Mouse (Mus musculus): ENCODE measurements around the gene Enkd1. TPM values are rescaled to one million over a fixed set of nuclear protein-coding genes. Genes with fewer than 3 reads are reported as not detected.

The Enkd1 gene
- 15.6 and 16.0 TPM in 2 replicates for polyA plus RNA-seq (2012; rRNA removed)

DNA sequence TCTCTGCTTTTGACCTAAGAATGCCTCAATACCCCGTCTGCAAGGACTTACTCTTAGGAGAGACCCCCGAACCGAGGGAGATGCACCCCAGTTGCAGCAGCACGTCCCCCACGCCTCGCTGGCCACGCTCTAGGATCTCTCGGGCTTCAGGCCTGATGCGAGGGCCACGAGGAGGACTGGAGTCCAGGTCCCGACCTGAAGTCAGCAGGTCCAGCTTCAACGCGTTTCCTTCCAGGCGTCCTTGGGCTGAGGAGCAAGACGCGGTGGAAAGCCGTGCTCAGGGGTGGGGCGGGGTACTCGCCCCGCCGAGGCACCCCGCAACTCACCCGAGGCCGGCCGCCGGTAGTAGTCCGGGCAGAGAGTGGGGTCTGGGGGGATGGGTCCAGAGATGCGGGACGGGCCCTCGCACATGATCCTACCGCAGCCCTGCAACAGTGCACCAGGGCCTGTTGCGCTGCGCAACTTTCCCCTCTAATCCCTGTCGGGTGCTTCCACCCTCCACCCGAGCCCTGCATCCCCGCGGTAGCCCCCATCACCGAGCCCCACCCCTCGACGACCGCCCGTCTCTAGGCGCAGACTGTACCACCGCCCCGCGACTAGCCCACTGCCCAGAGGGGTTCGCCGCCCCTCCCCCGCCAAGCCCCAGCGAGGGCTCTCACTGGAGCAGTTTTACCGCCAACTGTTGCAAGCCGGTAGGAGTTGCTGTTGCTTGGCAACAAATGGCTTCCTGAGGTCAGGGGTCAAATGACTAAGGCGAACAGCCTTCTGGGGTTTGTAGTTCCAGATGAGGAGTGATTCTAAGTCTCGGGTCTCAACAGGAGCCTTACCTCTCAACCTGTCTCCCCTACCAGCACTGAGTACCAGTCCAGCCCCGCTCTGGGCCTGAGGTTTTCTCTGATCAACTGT lies at the start of gene Enkd1, which contains the start of gene 4933405L10Rik:
Gene Enkd1 (minus strand): TSS at position 713 of the 906 bp plus-strand sequence.
Gene 4933405L10Rik (plus strand): TSS at position 158 of the 906 bp plus-strand sequence.
- peak; percentile 88 to 95 for DNase-seq (ENCODE audit: extremely low spot score in 1 of 2, low spot score in 1 of 2)

DNA sequence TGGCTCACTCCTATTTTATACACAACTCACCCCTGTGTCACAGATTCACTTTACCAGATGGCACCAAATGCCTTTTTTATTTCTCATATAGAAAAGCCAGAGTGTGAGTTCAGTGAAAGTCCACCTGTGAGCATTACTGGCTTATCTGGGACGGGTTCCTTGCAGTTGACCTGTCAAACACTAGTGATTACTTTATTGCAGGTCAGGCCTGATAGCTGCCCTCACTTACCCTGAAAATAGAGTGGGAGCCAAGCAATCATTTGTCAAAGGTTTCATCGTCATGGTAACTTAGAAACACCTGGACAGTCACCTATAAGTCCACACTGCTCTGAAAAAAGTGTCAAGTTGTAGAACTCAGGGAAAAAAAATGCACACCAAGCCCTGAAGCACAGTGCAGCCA lies 46.7 kb upstream of the Enkd1 start:
- DNase-seq (ENCODE audit: extremely low spot score in 1 of 2, low spot score in 1 of 2), result no peak

DNA sequence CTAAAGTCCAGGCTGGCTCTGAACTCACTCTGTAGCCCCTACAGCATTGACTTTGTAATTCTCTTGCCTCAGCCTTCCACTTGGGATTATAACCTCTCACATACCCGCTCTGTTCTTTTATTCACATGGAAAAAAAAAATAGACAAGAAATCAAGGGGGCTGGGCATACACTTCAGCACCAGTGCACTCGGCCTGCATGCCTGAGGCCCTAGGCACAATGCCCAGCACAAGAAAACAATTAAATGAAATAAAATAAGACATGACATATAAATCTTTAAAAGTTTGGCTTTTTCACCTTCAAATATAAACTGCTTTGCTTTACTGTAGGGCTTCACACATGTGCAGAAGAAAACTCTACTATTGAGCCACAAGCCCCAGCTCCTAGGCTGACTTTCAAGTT lies 45.9 kb upstream of the Enkd1 start:
- no peak for DNase-seq (ENCODE audit: extremely low spot score in 1 of 2, low spot score in 1 of 2)

DNA sequence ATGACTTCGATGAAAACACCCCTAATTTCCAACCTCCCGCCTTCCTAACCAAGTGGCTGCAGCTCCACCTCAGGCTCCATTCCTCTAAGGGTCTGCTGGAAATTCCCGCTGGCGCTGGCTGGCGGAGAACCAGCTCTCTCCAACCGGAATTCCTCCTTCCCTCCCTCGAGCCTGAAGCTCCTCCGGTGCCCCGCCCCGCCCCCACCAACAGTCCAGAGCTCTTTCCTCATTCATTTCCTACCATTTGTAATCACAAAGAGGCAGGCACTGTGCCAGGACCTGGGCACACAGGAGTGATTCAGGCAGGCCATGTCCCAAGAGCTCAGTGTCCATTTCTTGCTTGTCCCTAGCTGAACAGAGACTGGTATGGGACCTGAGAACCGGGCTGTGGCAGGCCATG lies 42.6 kb upstream of the Enkd1 start:
- DNase-seq (ENCODE audit: extremely low spot score in 1 of 2, low spot score in 1 of 2), result peak in 1 of 2 experiments; percentile 38

DNA sequence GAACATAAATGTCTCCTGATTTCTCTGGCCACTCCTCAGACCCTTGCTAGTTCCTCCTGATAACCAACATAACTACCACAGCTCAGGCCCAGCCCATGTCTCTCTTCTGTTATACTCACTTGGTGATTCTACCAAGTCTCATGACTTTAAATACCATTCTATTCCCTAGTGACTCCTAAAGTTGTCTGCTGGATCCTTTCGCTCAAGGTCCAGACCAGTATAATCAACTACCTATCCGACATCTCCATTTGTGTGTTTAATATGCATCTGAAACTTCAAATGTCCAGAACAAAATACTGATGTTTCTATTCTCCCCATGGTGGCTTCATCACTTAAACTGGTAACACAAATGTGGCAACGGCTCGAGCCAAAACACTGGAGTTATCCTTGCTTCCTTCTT lies 35.3 kb upstream of the Enkd1 start:
- no peak for DNase-seq (ENCODE audit: extremely low spot score in 1 of 2, low spot score in 1 of 2)

DNA sequence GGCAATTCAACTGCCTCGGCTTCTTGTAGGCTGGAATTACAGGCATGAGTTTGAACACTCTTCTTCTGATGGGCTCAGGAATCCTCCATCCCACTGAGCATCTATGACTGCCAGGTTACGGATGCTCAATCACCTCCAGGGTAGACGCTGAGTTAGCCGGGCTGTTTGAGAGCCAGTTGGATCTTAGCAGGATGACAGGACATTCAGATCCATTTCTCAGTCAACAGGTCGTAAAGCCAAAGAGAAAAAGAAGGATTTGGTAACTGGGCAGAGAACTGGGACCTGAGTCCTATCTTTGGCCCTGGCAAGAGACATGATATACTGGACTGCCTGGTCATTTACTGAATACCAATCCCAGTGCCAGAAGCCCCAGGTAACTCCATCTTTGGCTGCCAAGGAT lies 31.2 kb upstream of the Enkd1 start:
- no peak for DNase-seq (ENCODE audit: extremely low spot score in 1 of 2, low spot score in 1 of 2)

DNA sequence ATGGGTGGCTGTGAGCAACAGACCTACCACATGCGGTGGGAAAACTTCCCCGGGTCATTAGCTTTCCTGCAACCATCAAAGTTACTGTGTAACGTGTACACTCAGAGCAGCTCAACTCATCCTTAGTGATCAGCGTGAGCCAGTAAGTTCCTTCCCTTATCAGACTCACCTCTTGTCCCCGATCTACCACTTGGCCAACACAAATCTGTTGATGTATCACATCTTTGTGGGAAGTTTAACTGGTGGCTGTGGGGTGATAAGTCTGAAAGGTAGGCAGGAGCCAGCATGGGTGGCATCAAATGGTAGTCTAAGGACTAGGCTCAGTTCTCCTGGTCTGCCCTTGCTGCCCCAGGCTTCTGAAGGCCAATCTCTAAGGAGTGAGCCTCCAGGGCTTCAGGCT lies 24.2 kb upstream of the Enkd1 start:
- DNase-seq (ENCODE audit: extremely low spot score in 1 of 2, low spot score in 1 of 2), result no peak

DNA sequence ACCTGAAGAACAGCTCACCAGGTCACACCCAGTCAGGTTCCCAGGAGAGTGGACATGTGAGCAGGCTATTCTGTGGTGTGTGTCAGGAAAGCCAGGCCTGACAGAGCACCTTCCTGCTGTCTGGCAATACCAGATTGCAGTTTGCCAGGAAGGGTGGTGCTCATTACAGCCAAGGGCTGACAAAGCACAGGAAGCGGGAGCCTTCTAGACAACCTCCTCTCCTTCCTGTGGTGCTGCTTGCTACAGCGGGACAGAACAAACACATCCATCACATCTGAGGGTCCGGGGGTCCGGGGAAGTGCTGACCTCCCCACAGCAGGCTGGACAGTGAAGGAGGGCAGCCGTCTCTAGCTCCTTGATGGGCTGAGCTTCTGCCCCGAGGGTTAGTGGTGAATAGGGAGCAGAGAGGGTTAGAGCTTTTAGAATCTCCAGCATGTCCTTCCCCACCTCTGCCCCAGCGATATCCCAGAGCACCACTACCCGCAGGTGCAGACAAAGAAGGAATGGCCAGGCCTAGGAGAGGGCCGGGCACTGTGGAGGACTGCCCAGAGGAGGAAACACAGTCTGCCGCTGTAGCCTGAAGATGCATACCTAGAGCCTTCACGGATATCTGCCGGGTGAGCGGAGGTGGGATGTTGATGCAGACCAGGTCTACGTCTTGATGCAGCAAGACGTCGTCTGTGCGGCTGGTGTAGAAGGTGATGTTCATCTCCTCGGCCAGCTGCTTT lies 19.6 kb upstream of the Enkd1 start:
- DNase-seq (ENCODE audit: extremely low spot score in 1 of 2, low spot score in 1 of 2), result no peak

DNA sequence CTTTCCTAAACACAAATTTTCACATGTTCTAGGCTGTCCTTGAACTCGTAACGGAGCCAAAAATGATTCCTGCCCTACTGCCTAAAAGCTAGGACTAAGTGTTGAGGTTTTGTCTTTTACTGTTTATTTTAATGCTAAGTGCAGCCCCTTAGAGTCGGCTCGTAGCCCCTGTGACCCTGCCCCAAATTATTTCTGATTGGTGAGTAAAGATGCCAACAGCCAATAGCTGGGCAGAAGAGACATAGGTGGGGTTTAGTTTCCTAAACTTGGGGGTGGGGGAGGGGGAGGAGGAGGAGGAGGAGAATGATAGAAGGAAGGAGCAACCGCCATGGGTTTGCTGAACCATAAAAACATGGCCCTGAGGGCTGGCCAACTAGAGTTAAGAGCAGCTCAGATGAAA lies 17.7 kb upstream of the Enkd1 start:
- DNase-seq (ENCODE audit: extremely low spot score in 1 of 2, low spot score in 1 of 2), result no peak

DNA sequence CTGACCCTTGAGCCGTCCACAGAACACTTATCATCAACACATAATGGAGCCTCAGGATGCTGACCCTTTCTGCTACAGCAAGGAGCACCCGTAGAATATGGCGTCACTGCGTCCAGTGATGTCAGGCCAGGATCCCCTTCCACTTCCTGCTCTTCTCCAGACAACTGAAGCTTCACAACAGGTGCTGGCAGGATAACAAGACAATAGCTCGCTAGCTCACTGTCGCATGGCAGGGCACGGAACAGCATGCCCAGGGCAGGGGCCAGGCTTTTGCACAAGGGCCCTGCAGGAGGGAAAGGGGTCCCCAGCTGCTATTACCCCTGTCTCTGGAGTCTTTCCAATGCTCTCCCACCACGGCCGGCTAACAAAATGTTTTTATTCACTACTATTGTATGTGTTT lies 14.9 kb upstream of the Enkd1 start:
- no peak for DNase-seq (ENCODE audit: extremely low spot score in 1 of 2, low spot score in 1 of 2)

DNA sequence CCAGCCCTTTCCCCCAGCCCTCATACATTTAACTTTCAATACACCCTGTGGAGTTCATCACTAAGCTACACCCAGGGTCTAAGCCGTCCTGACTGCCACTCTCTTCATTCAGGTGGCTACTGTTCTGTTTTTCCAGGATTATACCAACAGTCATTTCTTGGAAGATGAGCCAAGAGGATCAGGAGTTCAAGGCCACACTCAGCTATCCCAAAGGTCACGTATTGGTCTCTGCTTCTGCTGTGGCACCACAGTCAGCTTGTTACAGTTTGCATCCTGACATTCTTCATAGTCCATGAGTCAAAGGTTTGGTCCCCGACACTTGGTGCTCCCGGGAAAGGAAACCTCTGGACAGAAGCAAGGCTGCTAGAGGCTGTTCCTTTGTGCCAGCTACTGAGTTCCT lies 11.6 kb upstream of the Enkd1 start:
- DNase-seq (ENCODE audit: extremely low spot score in 1 of 2, low spot score in 1 of 2), result no peak

DNA sequence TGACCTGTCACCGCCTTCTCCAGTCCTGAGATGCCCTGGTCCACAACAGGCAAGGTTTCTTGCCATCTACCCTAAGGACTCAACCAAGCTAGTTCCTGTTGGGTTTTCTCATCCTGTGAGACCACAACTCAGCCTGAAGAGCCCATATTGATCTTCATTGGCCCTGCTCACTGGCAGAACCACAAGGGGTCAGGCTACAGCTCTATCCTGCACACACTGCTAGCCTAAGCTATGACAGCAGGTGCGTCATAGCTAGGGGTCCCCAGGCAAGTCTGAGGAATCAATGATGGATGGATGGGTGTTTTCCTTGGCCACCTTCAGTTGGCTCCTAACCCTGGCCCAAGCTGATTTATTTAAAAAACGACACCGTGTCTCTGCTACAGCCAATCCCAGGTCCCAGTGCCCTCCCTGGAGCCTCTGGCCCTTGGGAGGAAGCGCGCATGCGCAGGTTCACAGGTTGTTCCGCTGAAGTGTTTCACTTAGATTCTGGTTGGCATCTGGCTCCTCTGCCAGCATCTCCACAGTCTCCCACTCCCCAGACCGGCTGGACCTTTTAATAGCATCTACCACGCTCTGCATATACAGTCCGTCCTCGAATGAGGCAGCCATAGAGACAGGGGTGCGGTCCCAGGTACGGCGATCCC lies 8.4 kb upstream of the Enkd1 start:
- no peak for DNase-seq (ENCODE audit: extremely low spot score in 1 of 2, low spot score in 1 of 2)

DNA sequence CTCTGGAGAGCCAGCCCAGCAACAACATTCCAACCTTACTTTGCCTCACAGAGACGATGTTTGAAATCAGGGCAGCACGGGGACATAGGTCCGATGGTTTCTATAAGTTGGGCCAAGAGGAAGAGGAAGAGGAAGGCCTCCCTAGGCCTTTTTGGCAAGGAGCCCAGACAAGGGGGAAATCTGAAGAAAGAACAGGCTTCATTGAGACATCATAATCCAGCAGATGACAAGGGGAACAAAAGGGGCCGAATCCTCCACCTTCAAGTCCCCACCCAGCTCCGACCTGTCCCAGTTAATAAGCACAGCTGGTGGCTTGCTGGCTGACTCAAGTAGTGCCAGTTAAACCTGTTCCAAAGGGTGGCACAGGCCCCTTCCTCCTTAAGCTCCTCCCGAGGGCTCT lies 7.0 kb upstream of the Enkd1 start:
- no peak for DNase-seq (ENCODE audit: extremely low spot score in 1 of 2, low spot score in 1 of 2)

DNA sequence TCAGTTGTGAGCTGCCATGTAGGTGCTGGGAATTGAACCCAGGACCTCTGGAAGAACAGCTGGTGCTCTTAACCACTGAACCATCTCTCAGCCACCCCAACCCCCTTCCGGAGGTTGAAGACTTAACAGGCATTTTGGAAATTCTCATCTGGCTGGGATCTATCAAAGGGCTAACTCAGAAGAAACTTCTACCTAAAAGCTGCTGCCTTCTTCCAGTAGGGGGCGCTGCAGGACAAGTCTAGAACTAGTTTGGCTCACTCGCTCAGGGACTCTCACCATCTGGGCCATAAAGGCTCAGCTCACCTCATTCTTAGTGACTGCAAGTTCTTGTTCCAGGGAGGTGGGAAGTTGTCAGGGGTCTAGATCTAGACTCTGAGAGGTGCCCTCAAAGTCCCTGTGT lies 6.1 kb upstream of the Enkd1 start:
- DNase-seq (ENCODE audit: extremely low spot score in 1 of 2, low spot score in 1 of 2), result peak in 1 of 2 experiments; percentile 92

DNA sequence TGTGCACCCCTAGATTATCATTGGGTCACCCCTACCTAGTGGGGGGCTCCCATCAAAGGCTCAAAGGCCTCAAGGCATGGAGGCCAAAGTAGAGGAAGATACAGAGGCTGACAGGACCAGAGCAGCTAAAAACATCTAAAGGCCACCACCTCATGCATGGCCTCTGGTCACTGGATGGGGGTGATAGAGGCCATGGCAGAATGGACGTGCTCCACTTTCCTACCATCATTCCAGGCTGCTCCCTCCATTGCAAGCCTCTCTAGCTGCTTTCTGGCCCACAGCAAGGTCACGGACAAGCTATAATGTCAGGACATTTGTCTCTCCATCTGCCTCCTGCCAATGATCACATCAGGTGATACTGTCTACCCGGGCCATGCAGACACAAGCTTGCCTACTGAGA lies 4.3 kb upstream of the Enkd1 start:
- no peak for DNase-seq (ENCODE audit: extremely low spot score in 1 of 2, low spot score in 1 of 2)

DNA sequence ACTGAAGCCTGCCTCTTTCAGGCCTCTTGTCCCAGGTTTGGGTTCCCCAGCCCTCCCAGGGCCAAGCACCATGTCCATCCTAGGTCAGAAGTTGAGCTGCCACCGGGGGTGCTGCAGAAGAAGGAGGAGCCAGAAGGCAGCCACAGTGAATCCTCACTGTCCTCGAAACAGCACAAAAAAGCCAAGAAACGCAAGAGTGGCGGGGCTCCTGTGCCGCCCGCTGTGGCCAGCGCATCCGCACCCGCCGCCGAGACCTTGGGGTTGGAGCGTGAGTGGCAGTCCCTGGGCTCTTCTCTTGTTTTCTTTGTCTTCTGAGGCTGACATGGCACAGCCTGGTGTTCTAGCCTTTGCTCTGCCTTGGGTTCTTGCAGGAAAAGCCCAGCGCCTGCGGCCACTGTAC lies 1.3 kb upstream of the Enkd1 start:
- no peak for DNase-seq (ENCODE audit: extremely low spot score in 1 of 2, low spot score in 1 of 2)

DNA sequence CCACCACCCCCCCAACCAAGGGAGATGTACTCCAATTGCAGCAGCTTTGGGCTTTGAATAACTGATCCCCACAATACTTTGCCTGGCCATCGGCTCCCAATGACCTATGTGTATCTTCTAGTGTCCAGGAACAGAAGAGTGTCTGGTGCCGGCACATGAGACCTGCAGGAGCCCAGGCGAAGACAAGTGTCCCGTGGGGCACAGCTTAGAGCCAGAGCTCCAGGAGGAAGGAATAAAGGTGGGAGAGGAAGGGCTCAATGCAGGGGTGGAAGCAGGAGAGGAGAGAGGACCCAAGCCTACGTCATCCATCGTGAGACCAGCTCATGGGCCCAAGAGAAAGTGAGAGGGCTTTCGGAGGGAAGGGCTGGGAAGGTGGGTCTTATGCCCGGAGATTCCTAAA lies 665 bp upstream of the Enkd1 start:
- DNase-seq (ENCODE audit: extremely low spot score in 1 of 2, low spot score in 1 of 2), result no peak

DNA sequence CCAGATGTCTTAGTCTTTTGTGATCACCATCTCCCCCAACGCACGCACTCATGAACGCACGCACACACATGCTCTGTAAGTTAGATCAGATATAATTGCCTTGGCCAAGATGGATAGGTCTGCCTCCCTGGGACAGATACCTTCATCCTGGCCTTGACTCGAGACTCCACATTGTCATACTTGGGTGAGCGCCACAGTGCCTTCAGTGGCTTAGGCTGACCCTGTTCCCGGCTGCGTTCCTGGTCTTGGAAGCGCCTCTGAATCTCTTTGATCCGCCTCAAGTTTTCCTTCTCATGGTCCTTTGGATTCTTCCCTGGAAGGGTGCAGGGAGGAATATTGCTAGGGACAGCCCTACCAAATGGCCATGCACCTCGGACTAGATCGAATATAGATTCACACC lies 1.6 kb downstream of the Enkd1 start:
- no peak for DNase-seq (ENCODE audit: extremely low spot score in 1 of 2, low spot score in 1 of 2)

DNA sequence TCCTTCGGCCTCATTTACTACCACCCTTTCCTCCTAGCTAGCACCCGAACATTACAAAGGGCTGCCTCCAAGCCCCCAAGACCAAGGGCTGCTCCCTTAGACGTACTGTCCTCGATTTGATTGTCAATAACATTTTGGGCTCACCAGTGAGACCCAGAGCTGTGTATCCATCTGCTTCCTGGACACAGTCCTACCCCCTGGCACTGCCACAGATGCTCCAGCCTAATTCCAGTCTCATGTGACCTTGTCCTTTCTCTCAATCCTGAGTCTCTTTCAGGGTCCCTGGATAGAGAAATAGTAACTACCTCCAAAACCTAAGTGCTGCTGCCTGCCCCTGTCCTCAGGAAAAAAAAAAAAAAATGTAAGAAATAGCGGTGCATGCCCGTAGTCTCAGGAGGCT lies 3.1 kb downstream of the Enkd1 start:
- DNase-seq (ENCODE audit: extremely low spot score in 1 of 2, low spot score in 1 of 2), result no peak

DNA sequence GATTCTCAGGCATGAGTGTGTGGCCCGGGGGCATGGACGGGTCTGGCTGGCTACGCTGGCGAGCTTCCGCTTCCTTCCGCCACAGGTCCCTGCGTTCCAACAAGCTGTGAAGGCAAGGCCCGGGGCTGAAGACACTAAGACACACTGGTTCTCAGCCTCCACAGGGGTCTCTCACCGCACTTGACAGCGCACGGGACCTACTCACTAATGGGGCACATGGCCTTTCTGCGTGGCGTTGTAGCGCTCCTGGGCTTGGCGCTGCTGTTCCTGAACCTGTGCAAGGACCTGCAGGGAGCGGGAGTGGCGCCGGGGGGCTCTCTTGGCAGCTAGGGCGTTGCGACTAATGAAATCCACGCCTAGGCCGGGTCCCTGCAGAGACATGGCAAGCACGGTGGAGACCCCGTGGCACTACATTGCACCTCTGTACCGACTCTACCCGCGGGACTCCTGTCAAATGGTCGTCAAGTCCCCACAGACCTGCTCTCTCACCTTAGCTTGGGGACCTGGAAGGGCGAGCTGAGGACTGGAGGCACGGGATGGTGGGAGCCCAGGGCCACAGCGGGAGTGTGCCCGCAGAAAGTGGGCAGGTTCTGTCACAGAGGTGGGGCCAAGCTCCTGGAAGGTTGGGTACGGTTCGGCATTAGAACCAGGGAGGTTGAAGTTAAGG lies 3.7 kb downstream of the Enkd1 start:
- no peak for DNase-seq (ENCODE audit: extremely low spot score in 1 of 2, low spot score in 1 of 2)

Measured in frontal cortex, adult 2 months (tissue).